Mouse (Mus musculus) heart, postnatal 0 days (tissue): Measurements from ENCODE around the gene Pdia2.
A peak's percentile ranks its signal among the peaks of the same experiment; 100 is the strongest.

Experiments used
- CTCF ChIP-seq: IDR thresholded peaks from 2 replicates; pipeline ENCODE4 v1.5.1; 2016; ENCODE audit warnings: antibody characterized with exemption, control low read depth, low read depth
- EP300 ChIP-seq: IDR thresholded peaks from 2 replicates; pipeline ENCODE4 v1.6.1; 2016; ENCODE audit warnings: antibody characterized with exemption, low read depth

GRCm38 (mm10) chr17:26243471-26244100 lies 44.7 kb upstream of the Pdia2 start:
- TF ChIP-seq CTCF: peak; percentile 41
- TF ChIP-seq EP300: no peak
